Mouse (Mus musculus): ENCODE measurements at regions not wholly inside any gene's neighbourhood (a gene's known extent, or its start where the extent isn't known, plus 50 kb on each side); places are given as distances from the start of the nearest gene placed in this dataset.

- peak; percentile 17 for DNase-seq (ENCODE audit: low read depth)
Measured at GRCm38 (mm10) chr4:62889708-62890107, 75.7 kb upstream of the Zfp618 start.

DNA sequence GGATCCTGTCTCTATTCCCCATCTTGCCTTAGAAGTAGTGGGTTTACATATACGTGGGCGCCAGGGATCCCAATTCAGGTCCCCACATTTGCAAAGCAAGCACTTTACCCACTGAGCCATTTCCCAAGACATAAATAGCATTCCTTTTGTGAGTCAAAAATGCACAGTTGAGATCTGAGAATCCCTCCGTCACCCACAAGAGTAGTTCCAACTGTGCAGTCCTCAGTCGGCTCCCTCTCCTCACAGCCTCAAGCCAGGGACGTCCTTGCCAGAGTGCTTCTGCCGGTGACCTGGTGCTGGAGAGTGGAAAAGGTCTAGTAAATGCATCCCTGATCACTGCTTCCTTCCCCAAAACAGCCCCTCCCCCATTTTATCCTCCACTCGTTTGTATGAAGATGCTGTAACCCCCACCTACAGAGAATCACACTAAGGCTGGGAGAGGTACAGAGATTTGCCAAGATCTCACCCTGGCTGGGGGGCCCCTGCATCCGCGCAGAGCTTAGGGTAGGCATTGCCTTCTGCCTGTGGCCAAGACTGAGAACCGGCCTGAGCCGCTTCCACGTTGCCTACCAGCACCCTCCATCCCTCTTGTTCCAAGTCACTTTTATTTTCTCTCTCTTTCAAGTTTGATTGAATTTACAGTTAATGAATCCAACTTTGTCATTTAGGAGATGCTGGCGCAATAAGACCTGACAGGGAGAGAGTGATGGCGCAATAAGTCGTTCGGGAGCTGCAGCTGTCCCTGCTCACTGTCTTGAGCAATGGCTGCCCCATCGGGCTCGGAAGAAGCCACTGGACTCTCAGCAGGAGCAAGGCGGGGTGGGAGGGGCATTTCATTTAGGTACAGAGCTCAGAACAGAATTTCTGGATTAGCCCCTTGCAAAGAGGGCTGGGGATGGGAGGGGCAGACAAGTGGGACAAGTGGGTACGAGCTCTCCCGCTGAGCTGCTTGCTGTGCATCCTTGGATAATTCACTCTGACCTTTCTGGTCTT, 74.5 kb upstream of the Zfp618 start:
- DNase-seq (ENCODE audit: low read depth): peak; percentile 28

DNA sequence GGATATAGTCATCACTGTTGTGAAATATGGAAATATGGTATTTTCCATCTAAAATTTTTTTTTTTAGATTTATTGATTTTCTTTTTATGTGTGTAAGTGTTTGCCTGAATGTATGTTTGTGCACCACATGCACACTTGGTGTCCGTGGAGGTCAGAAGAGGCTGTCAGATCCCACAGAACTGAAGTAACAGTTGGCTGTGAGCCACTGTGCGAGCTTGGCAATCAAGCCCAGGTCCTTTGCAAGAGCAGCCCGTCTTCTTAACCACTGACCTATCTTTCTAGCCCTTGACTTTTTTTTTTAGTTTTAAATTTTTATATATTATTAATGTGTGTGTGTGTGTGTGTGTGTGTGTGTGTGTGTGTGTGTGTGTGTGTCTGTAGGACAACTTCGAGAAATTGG, 52.5 kb upstream of the Zfp618 start:
- DNase-seq (ENCODE audit: low read depth): no peak

All from 416B (cell line).